Mouse (Mus musculus) E14TG2a.4 (cell line): ENCODE results near the gene Terf2ip.

Experiments used
- CTCF ChIP-seq: conservative IDR thresholded peaks from 2 replicates; pipeline ENCODE4 v1.5.1; 2014; ENCODE audit warnings: low read length
- NANOG ChIP-seq: IDR thresholded peaks from 2 replicates; pipeline ENCODE4 v1.6.1; 2014; ENCODE audit warnings: borderline replicate concordance, low read length, mixed read lengths

DNA sequence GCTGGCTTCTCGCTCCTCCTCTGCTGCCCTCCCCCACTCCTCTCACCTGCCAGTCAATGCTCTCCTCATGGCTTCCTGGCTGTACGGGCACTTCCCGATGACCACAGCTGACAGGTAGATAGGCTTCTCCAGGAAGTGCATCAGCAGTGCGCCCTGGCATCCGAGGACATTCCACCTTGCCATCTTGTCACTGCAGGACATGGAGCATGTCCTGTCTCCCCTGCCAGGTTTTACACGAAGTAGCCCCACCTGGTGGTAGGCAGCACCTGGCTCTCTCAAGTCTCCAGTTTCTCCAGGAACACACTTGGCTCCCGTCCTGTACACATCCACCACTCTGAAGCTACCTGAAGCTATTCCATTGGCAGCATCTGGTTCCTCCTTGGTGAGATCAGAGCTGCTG, 29.1 kb upstream of the Terf2ip start:
- TF ChIP-seq CTCF (peak; percentile 58), NANOG (no peak)
